Mouse (Mus musculus) B cell, adult 67 days (primary cell): ENCODE data around the gene Olfr1284. TPM values are rescaled to one million over a fixed set of nuclear protein-coding genes. Genes with fewer than 3 reads are reported as not detected.

ENCODE experiments used
- total RNA-seq, 2 experiments: library from RNA; stranded (reverse); gene quantifications; 4 replicates each; pipeline ENCODE4 v1.2.4; 2023

The Olfr1284 gene
- not detected for total RNA-seq

GRCm38 (mm10) chr2:111375222-111375621 is at the start of gene Olfr1284:
TSS of gene Olfr1284 (plus strand) at chr2:111375522.

GRCm38 (mm10) chr2:111326220-111326619 is 49.1 kb upstream of the Olfr1284 start, which contains the start of gene Olfr1281:
TSS of gene Olfr1281 (plus strand) at chr2:111326520.

GRCm38 (mm10) chr2:111335976-111336375 is 39.3 kb upstream of the Olfr1284 start, which contains the start of gene Olfr1282:
TSS of gene Olfr1282 (minus strand) at chr2:111336076.

GRCm38 (mm10) chr2:111366490-111366889 is 8.8 kb upstream of the Olfr1284 start, which contains the start of gene Olfr1283:
TSS of gene Olfr1283 (plus strand) at chr2:111366790.

DNA sequence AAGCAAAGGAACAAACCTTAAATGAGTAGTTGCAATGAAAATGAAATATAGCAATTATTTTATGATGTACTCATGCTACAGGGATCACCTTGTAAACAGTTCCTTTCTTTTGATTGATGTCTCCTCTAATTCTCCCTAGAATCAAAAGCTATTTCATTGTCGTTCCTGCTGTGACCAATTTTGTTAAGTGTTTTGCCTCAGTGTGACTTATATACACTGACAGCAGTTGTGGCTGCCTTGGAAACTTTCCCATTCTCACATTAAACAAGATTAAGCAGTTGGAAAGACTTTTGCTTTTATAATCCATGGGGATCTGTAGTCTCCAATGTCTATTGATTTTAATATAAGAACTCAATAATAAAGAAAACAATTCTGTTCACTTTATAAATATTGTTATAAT is 47.6 kb downstream of the Olfr1284 start, which contains the start of gene Olfr1286:
Gene Olfr1286 (minus strand): TSS at position 185 of the 400 bp plus-strand sequence.

Other genes starting within 250 kb of the Olfr1284 start
- gene Gm15130, start 222.6 kb upstream of the Olfr1284 start, total RNA-seq = not detected
- not detected for gene 4930430A15Rik, start 145.9 kb upstream of the Olfr1284 start, total RNA-seq
- not detected for gene Olfr1275, start 140.2 kb upstream of the Olfr1284 start, total RNA-seq
- not detected for gene Olfr1276, start 121.0 kb upstream of the Olfr1284 start, total RNA-seq
- not detected for gene Olfr1277, start 101.4 kb upstream of the Olfr1284 start, total RNA-seq
- gene Olfr1278, start 85.4 kb upstream of the Olfr1284 start, total RNA-seq = not detected
- gene Olfr1279, start 74.9 kb upstream of the Olfr1284 start, total RNA-seq = not detected
- gene Olfr1280, start 61.5 kb upstream of the Olfr1284 start, total RNA-seq = not detected
- not detected for gene Olfr1281, start 49.0 kb upstream of the Olfr1284 start, total RNA-seq
- gene Olfr1282, start 39.4 kb upstream of the Olfr1284 start, total RNA-seq = not detected
- not detected for gene Olfr1283, start 8.7 kb upstream of the Olfr1284 start, total RNA-seq
- gene Olfr1286, start 47.6 kb downstream of the Olfr1284 start, total RNA-seq = not detected
- not detected for gene Olfr1287, start 73.6 kb downstream of the Olfr1284 start, total RNA-seq
- not detected for gene Olfr1288, start 98.6 kb downstream of the Olfr1284 start, total RNA-seq
- not detected for gene Olfr1289, start 105.3 kb downstream of the Olfr1284 start, total RNA-seq
- not detected for gene Olfr1290, start 118.3 kb downstream of the Olfr1284 start, total RNA-seq
- not detected for gene Olfr1291-ps1, start 121.7 kb downstream of the Olfr1284 start, total RNA-seq
- gene Olfr1293-ps, start 149.7 kb downstream of the Olfr1284 start, total RNA-seq = not detected
- gene Olfr1294, start 164.8 kb downstream of the Olfr1284 start, total RNA-seq = not detected
- not detected for gene Olfr1295, start 194.2 kb downstream of the Olfr1284 start, total RNA-seq